Mouse (Mus musculus): ENCODE data around the gene Cd59a. TPM values are rescaled to one million over a fixed set of nuclear protein-coding genes. Genes with fewer than 3 reads are reported as not detected.
"Not testable (repeated sequence)": the region's sequence is repeated elsewhere in the genome, so short reads cannot be mapped to it uniquely, and the experiment has no call there.

The Cd59a gene
- polyA plus RNA-seq, 1 experiment from 2014 or later, result 21.1 TPM

DNA sequence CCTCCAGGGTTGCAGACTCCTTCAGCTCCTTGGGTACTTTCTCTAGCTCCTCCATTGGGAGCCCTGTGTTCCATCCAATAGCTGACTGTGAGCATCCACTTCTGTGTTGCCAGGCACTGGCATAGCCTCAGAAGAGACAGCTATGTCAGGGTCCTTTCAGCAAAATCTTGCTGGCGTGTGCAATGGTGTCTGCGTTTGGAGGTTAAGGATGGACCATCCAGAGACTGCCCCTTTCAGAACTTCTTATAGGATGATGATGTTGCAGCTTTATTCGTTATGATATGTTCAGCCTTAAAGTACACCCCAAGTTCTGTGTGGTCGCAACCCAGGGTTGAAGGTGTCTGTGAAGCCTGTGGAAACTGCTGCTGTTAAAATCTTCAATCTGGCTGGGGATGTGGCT is 1.8 kb downstream of the Cd59a start:
- H3K27ac ChIP-seq (ENCODE audit: low read depth, low read length); H3K4me2 ChIP-seq (ENCODE audit: low read depth, low read length, severe bottlenecking); H3K9ac ChIP-seq (ENCODE audit: low read length); H3K4me1 ChIP-seq (replicated peaks; ENCODE audit: control insufficient read depth, insufficient read depth, low read length); H3K9me3 ChIP-seq (ENCODE audit: control insufficient read depth, low read length); DNase-seq (ENCODE audit: low spot score); H3K4me3 ChIP-seq (ENCODE audit: low read depth, low read length); ATAC-seq (replicated peaks; ENCODE audit: low FRiP score); H3K27me3 ChIP-seq (ENCODE audit: control insufficient read depth, insufficient read depth, low read length); H3K36me3 ChIP-seq (ENCODE audit: control insufficient read depth, insufficient read depth, low read length): not testable (repeated sequence)
- WGBS, result 96% methylated on average over 4 of the region's 4 CpGs

- no peaks in the 10 kb centered on the region for H3K27me3 ChIP-seq (ENCODE audit: control insufficient read depth, insufficient read depth, low read length)
- H3K4me3 ChIP-seq (ENCODE audit: low read depth, low read length), result no peak overlapping the region
- no peaks in the 10 kb centered on the region for H3K9me3 ChIP-seq (ENCODE audit: control insufficient read depth, low read length)
- 53% methylated on average over 3 of the region's 3 CpGs for WGBS
- no peak overlapping the region for H3K9ac ChIP-seq (ENCODE audit: low read length)
- H3K36me3 ChIP-seq (ENCODE audit: control insufficient read depth, insufficient read depth, low read length), result no peaks in the 10 kb centered on the region
- ATAC-seq (replicated peaks; ENCODE audit: low FRiP score) (no peak), DNase-seq (ENCODE audit: low spot score) (no peak)
- H3K4me1 ChIP-seq (replicated peaks; ENCODE audit: control insufficient read depth, insufficient read depth, low read length), result no peaks in the 10 kb centered on the region
- H3K4me2 ChIP-seq (ENCODE audit: low read depth, low read length, severe bottlenecking), result no peak overlapping the region
- no peak overlapping the region for H3K27ac ChIP-seq (ENCODE audit: low read depth, low read length)
Measured at GRCm38 (mm10) chr2:104098529-104099230, 3.1 kb downstream of the Cd59a start.

GRCm38 (mm10) chr2:104099231-104099585 is 3.6 kb downstream of the Cd59a start:
- H3K9me3 ChIP-seq (ENCODE audit: control insufficient read depth, low read length), result no peaks in the 10 kb centered on the region
- no peaks in the 10 kb centered on the region for H3K36me3 ChIP-seq (ENCODE audit: control insufficient read depth, insufficient read depth, low read length)
- no peak overlapping the region for H3K9ac ChIP-seq (ENCODE audit: low read length)
- no peak overlapping the region for H3K4me2 ChIP-seq (ENCODE audit: low read depth, low read length, severe bottlenecking)
- no peaks in the 10 kb centered on the region for H3K27me3 ChIP-seq (ENCODE audit: control insufficient read depth, insufficient read depth, low read length)
- no peaks in the 10 kb centered on the region for H3K4me1 ChIP-seq (replicated peaks; ENCODE audit: control insufficient read depth, insufficient read depth, low read length)
- no peak overlapping the region for H3K4me3 ChIP-seq (ENCODE audit: low read depth, low read length)
- ATAC-seq (replicated peaks; ENCODE audit: low FRiP score) (no peak), DNase-seq (ENCODE audit: low spot score) (no peak)
- 98% methylated on average over 2 of the region's 2 CpGs for WGBS
- no peak overlapping the region for H3K27ac ChIP-seq (ENCODE audit: low read depth, low read length)

- Histone ChIP-seq H3K9ac (ENCODE audit: low read length) (no peak overlapping the region), H3K27me3 (ENCODE audit: control insufficient read depth, insufficient read depth, low read length) (no peaks in the 10 kb centered on the region), H3K36me3 (ENCODE audit: control insufficient read depth, insufficient read depth, low read length) (no peaks in the 10 kb centered on the region), H3K9me3 (ENCODE audit: control insufficient read depth, low read length) (no peaks in the 10 kb centered on the region), H3K4me3 (ENCODE audit: low read depth, low read length) (no peak overlapping the region), H3K4me1 (replicated peaks; ENCODE audit: control insufficient read depth, insufficient read depth, low read length) (no peaks in the 10 kb centered on the region), H3K27ac (ENCODE audit: low read depth, low read length) (no peak overlapping the region), H3K4me2 (ENCODE audit: low read depth, low read length, severe bottlenecking) (no peak overlapping the region)
- DNase-seq (ENCODE audit: low spot score) (no peak), ATAC-seq (replicated peaks; ENCODE audit: low FRiP score) (no peak)
- WGBS, result 36% methylated on average over 1 of the region's 1 CpGs
Measured at GRCm38 (mm10) chr2:104099946-104100345, 4.3 kb downstream of the Cd59a start.

DNA sequence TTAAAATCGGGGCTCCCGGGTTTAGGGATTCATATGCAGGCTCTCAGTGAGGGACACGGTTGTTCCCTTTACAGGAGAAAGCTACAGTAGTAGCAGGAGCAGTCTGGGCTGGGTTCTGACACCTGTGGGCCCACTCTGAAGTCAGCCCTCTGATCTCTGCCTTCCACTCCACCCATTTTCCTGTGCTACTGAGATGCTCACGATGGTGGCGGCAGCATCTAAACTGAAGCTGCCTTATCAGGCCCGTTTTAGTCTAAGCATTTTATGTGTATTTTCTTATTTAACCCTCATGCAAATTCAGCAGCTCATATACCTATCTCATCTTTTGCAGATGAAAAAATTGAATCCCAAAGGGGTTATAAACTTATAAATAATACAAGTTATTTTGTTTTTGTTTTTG is 9.2 kb downstream of the Cd59a start:
- H3K9me3 ChIP-seq (ENCODE audit: control insufficient read depth, low read length), result no peaks in the 10 kb centered on the region
- no peak overlapping the region for H3K27ac ChIP-seq (ENCODE audit: low read depth, low read length)
- ATAC-seq (replicated peaks; ENCODE audit: low FRiP score), result no peak
- H3K4me3 ChIP-seq (ENCODE audit: low read depth, low read length), result no peak overlapping the region
- H3K36me3 ChIP-seq (ENCODE audit: control insufficient read depth, insufficient read depth, low read length), result no peaks in the 10 kb centered on the region
- DNase-seq (ENCODE audit: low spot score), result no peak
- no peaks in the 10 kb centered on the region for H3K27me3 ChIP-seq (ENCODE audit: control insufficient read depth, insufficient read depth, low read length)
- no peak overlapping the region for H3K9ac ChIP-seq (ENCODE audit: low read length)
- 91% methylated on average over 6 of the region's 6 CpGs for WGBS
- no peaks in the 10 kb centered on the region for H3K4me1 ChIP-seq (replicated peaks; ENCODE audit: control insufficient read depth, insufficient read depth, low read length)
- H3K4me2 ChIP-seq (ENCODE audit: low read depth, low read length, severe bottlenecking), result no peak overlapping the region

- not testable (repeated sequence) for H3K27me3 ChIP-seq (ENCODE audit: control insufficient read depth, insufficient read depth, low read length); H3K9me3 ChIP-seq (ENCODE audit: control insufficient read depth, low read length); H3K27ac ChIP-seq (ENCODE audit: low read depth, low read length); DNase-seq (ENCODE audit: low spot score); H3K4me3 ChIP-seq (ENCODE audit: low read depth, low read length); H3K36me3 ChIP-seq (ENCODE audit: control insufficient read depth, insufficient read depth, low read length); H3K4me1 ChIP-seq (replicated peaks; ENCODE audit: control insufficient read depth, insufficient read depth, low read length); H3K9ac ChIP-seq (ENCODE audit: low read length); H3K4me2 ChIP-seq (ENCODE audit: low read depth, low read length, severe bottlenecking); ATAC-seq (replicated peaks; ENCODE audit: low FRiP score)
- WGBS, result 96% methylated on average over 2 of the region's 2 CpGs
Measured at GRCm38 (mm10) chr2:104109021-104109420, 13.4 kb downstream of the Cd59a start.

- Histone ChIP-seq H3K9ac (ENCODE audit: low read length) (no peak overlapping the region), H3K9me3 (ENCODE audit: control insufficient read depth, low read length) (no peaks in the 10 kb centered on the region), H3K4me3 (ENCODE audit: low read depth, low read length) (no peak overlapping the region), H3K4me2 (ENCODE audit: low read depth, low read length, severe bottlenecking) (no peak overlapping the region), H3K4me1 (replicated peaks; ENCODE audit: control insufficient read depth, insufficient read depth, low read length) (no peaks in the 10 kb centered on the region), H3K36me3 (ENCODE audit: control insufficient read depth, insufficient read depth, low read length) (no peaks in the 10 kb centered on the region), H3K27ac (ENCODE audit: low read depth, low read length) (no peak overlapping the region), H3K27me3 (ENCODE audit: control insufficient read depth, insufficient read depth, low read length) (no peaks in the 10 kb centered on the region)
- DNase-seq (ENCODE audit: low spot score) (peak; percentile 18), ATAC-seq (replicated peaks; ENCODE audit: low FRiP score) (no peak)
- WGBS, result 71% methylated on average over 2 of the region's 2 CpGs
Measured at GRCm38 (mm10) chr2:104109528-104109927, 13.9 kb downstream of the Cd59a start.

- Histone ChIP-seq H3K36me3 (ENCODE audit: control insufficient read depth, insufficient read depth, low read length) (no peaks in the 10 kb centered on the region), H3K9ac (ENCODE audit: low read length) (no peak overlapping the region), H3K9me3 (ENCODE audit: control insufficient read depth, low read length) (no peaks in the 10 kb centered on the region), H3K4me3 (ENCODE audit: low read depth, low read length) (no peak overlapping the region), H3K4me2 (ENCODE audit: low read depth, low read length, severe bottlenecking) (no peak overlapping the region), H3K27ac (ENCODE audit: low read depth, low read length) (no peak overlapping the region), H3K27me3 (ENCODE audit: control insufficient read depth, insufficient read depth, low read length) (no peaks in the 10 kb centered on the region), H3K4me1 (replicated peaks; ENCODE audit: control insufficient read depth, insufficient read depth, low read length) (no peaks in the 10 kb centered on the region)
- 89% methylated on average over 4 of the region's 4 CpGs for WGBS
- ATAC-seq (replicated peaks; ENCODE audit: low FRiP score) (no peak), DNase-seq (ENCODE audit: low spot score) (peak; percentile 26)
Measured at GRCm38 (mm10) chr2:104110031-104110430, 14.4 kb downstream of the Cd59a start.

DNA sequence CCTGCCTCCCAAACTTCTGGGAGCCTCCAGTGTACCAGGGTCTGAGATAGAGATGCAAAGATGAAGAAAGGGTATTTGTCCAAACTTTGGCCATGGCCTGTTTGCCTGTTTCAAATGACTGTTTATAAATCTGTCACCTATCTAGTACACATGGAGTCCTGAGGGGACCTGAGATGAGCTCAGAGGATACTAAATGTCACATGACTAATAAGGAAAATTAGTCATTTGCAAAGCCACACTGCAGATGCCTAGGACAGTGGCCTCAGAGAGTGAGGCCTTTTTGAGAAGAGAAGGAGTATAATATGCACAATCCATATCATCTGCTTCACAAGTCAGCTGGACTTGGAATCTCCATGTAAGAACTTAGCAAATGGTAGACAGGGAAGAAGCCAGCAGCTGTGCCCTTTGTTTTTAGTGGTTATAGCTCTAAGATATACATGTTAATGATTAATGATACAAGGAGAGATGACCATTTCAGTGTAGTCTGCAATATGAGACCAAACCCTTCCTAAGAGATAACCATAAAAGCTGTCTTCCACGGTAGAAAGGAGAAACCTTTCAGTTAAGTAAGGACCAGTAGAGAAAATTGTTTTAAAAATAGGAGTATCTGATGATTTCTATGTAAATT is 15.7 kb downstream of the Cd59a start:
- not testable (repeated sequence) for H3K27ac ChIP-seq (ENCODE audit: low read depth, low read length); H3K9me3 ChIP-seq (ENCODE audit: control insufficient read depth, low read length); DNase-seq (ENCODE audit: low spot score)

More for the DNA sequence above, 15.7 kb downstream of the Cd59a start:
- H3K4me3 ChIP-seq (ENCODE audit: low read depth, low read length); H3K27me3 ChIP-seq (ENCODE audit: control insufficient read depth, insufficient read depth, low read length); ATAC-seq (replicated peaks; ENCODE audit: low FRiP score); H3K4me2 ChIP-seq (ENCODE audit: low read depth, low read length, severe bottlenecking); H3K9ac ChIP-seq (ENCODE audit: low read length); H3K36me3 ChIP-seq (ENCODE audit: control insufficient read depth, insufficient read depth, low read length); H3K4me1 ChIP-seq (replicated peaks; ENCODE audit: control insufficient read depth, insufficient read depth, low read length): not testable (repeated sequence)
- no CpG with 5 or more reads among the region's 1 CpGs for WGBS

All from forebrain, embryonic 11.5 days (tissue).